Mouse (Mus musculus) right cerebral cortex, postnatal 25 days (tissue): Measurements from ENCODE around the gene Vmn2r55.
"Not testable (repeated sequence)": the region's sequence is repeated elsewhere in the genome, so short reads cannot be mapped to it uniquely, and the experiment has no call there.

ENCODE experiments used
- DNase-seq: peaks from one replicate; pipeline ENCODE4 v3.0.0; 2022

Gene Vmn2r55

GRCm38 (mm10) chr7:12684903-12685302, at the start of gene Vmn2r55:
Gene Vmn2r55, minus strand, starts transcription at chr7:12685003.
- DNase-seq, result not testable (repeated sequence)

- DNase-seq, result not testable (repeated sequence)
These were observed 44.6 kb downstream of the Vmn2r55 start, which contains the start of gene Vmn2r54 for GRCm38 (mm10) chr7:12640219-12640618. Gene Vmn2r54, minus strand, starts transcription at chr7:12640319.

- no peak for DNase-seq
These were observed 76.1 kb downstream of the Vmn2r55 start, which contains the start of gene Vmn2r53 for GRCm38 (mm10) chr7:12608688-12609087. Gene Vmn2r53, minus strand, starts transcription at chr7:12608788.
